Mouse (Mus musculus): ENCODE data around the gene Slk. TPM values are rescaled to one million over a fixed set of nuclear protein-coding genes. Genes with fewer than 3 reads are reported as not detected.
A peak's percentile ranks its signal among the peaks of the same experiment; 100 is the strongest.

Slk gene
- polyA plus RNA-seq, 1 experiment from 2014 or later, result 8.8 TPM

DNA sequence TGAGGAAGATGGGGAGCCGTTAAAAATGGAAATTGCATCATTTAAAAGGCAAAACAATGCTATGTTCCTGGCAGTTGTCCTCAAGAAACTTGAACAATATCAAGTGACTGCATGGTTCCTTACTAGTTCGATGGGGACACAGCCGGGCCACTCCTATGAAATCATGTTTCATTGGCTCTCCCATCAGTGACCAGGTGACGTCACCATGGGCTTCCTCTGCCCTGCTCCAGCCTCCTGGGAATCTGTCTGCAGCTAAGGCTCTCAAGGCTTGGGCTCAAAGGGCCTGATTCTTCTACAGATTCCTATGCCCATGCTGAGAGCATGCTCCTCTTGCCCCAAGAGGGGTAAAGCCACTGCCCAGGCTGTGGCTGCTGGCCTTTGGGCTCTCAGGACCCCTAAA lies 29.9 kb upstream of the Slk start:
- Histone ChIP-seq H3K9ac (ENCODE audit: low read depth, low read length) (no peak overlapping the region), H3K4me2 (replicated peaks; ENCODE audit: low read depth) (no peak overlapping the region), H3K4me3 (ENCODE audit: low read depth, low read length) (no peak overlapping the region), H3K4me1 (replicated peaks; ENCODE audit: control insufficient read depth, insufficient read depth, low read length) (no peaks in the 10 kb centered on the region), H3K27me3 (replicated peaks; ENCODE audit: control insufficient read depth, insufficient read depth, low read length) (no peaks in the 10 kb centered on the region), H3K27ac (ENCODE audit: low read depth, low read length) (no peak overlapping the region), H3K9me3 (ENCODE audit: control insufficient read depth) (no peaks in the 10 kb centered on the region), H3K36me3 (ENCODE audit: control insufficient read depth, insufficient read depth) (no peaks in the 10 kb centered on the region)
- no peak for ATAC-seq
- WGBS, result 83% methylated on average over 4 of the region's 4 CpGs
- no peak for TF ChIP-seq CTCF (IDR thresholded peaks at IDR 0.05; ENCODE audit: low read depth)

DNA sequence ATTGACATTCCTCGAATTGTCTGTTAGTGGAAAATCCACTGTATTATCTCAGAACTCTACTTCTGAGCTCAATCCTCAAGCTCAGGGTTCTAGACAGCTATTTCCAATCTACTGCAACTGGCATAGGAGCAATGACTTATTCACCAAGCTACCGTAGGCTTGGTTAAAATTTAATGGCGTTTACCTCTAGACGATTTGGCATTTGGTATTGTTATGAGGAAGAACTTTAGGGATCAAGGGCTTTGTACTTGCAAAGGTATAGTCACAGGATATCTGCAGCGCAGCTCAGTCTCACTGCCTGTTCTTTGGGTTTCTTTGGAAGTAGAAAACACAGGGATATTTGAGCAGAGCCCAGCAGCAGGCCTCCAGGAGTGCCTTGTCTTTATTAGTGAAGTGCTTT lies 20.3 kb upstream of the Slk start:
- no peak for ATAC-seq
- no peak for TF ChIP-seq CTCF (IDR thresholded peaks at IDR 0.05; ENCODE audit: low read depth)
- WGBS, result 56% methylated on average over 5 of the region's 5 CpGs

DNA sequence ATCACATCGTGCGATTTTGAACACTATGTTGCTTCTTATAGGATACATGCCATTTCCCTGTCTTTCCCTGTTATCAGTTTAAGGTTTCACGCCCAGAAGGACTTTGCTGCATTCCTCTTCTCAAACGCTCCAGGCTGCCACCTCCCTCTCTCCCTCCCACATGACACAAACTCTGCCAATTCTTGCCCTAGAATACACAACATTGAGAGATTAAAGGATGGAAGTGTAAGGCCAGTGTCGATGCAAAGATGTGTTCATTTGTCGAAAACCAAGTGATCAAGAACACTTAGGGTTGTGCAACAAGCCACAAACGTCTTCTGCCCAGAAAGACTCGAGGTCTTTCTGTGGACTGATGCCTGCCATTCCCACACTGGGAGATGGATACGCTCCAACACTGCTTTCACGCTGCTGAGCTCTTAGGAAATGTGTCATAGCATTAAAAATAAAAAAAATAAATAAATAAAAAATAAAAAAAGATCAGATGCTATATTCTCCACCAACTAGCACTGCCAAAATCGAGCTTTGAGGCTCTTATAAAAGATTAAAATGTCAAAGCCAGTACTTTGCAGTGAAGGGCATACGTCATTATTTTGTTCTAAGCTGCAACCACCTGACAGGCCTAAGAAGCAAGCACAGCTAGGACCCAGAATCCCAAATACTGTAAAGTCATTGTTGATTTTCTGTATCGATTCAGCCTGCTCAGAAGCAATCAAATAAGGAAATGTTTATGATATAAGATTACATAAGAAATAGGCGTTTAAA lies 19.5 kb upstream of the Slk start:
- Histone ChIP-seq H3K9me3 (ENCODE audit: control insufficient read depth) (no peaks in the 10 kb centered on the region), H3K36me3 (ENCODE audit: control insufficient read depth, insufficient read depth) (no peaks in the 10 kb centered on the region), H3K9ac (ENCODE audit: low read depth, low read length) (no peak overlapping the region), H3K4me1 (replicated peaks; ENCODE audit: control insufficient read depth, insufficient read depth, low read length) (0 out of 2 replicates have a peak, but pooled peaks cover 2% of the 10 kb centered on the region), H3K4me3 (ENCODE audit: low read depth, low read length) (no peak overlapping the region), H3K27me3 (replicated peaks; ENCODE audit: control insufficient read depth, insufficient read depth, low read length) (no peaks in the 10 kb centered on the region), H3K4me2 (replicated peaks; ENCODE audit: low read depth) (no peak overlapping the region), H3K27ac (ENCODE audit: low read depth, low read length) (no peak overlapping the region)
- WGBS, result 30% methylated on average over 14 of the region's 14 CpGs
- ATAC-seq, result no peak
- TF ChIP-seq CTCF (IDR thresholded peaks at IDR 0.05; ENCODE audit: low read depth), result no peak

More for the DNA sequence above, 20.3 kb upstream of the Slk start:
- Histone ChIP-seq H3K4me3 (ENCODE audit: low read depth, low read length) (no peak overlapping the region), H3K4me2 (replicated peaks; ENCODE audit: low read depth) (no peak overlapping the region), H3K27ac (ENCODE audit: low read depth, low read length) (no peak overlapping the region), H3K4me1 (replicated peaks; ENCODE audit: control insufficient read depth, insufficient read depth, low read length) (0 out of 2 replicates have a peak, but pooled peaks cover 2% of the 10 kb centered on the region), H3K9ac (ENCODE audit: low read depth, low read length) (no peak overlapping the region), H3K9me3 (ENCODE audit: control insufficient read depth) (no peaks in the 10 kb centered on the region), H3K27me3 (replicated peaks; ENCODE audit: control insufficient read depth, insufficient read depth, low read length) (no peaks in the 10 kb centered on the region), H3K36me3 (ENCODE audit: control insufficient read depth, insufficient read depth) (no peaks in the 10 kb centered on the region)

DNA sequence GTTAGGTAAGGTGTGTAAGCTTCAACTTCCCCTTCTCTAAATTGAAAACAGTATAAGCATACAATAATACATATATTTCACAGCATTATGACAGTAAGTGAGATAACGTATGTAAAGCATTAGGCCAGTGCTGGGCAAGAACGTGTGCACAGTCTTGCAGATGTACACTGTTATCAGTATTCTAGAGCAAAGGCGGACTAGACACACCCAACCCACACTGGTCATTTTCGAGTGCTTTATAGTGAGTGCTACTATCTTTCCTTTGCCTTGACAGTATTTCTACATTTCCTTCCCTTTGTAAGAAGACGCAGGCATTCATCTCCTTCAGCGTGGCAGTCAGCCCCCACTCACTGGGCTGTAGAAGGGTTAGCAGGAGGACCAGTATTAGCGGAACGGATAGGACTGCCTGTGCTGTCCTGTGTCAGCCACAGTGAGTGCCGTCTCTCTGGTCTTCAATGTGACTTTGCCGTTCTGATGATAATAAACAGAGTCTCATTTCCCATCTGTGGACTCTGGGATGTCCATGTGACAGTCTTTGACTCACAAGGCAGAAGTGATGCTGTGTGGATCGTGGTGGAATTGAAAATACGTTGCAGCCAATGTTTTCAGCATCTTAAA lies 18.8 kb upstream of the Slk start:
- no peaks in the 10 kb centered on the region for H3K27me3 ChIP-seq (replicated peaks; ENCODE audit: control insufficient read depth, insufficient read depth, low read length)
- TF ChIP-seq CTCF (IDR thresholded peaks at IDR 0.05; ENCODE audit: low read depth), result no peak
- peak overlapping the region; percentile 16; the same call in 1 of the 2 replicates for H3K27ac ChIP-seq (ENCODE audit: low read depth, low read length)
- ATAC-seq, result 0 out of 2 replicates have a peak, but pooled peaks have one; percentile 34
- WGBS, result 47% methylated on average over 12 of the region's 12 CpGs
- H3K4me1 ChIP-seq (replicated peaks; ENCODE audit: control insufficient read depth, insufficient read depth, low read length), result 0 out of 2 replicates have a peak, but pooled peaks cover 2% of the 10 kb centered on the region
- H3K4me2 ChIP-seq (replicated peaks; ENCODE audit: low read depth), result no peak overlapping the region
- H3K36me3 ChIP-seq (ENCODE audit: control insufficient read depth, insufficient read depth), result no peaks in the 10 kb centered on the region
- H3K4me3 ChIP-seq (ENCODE audit: low read depth, low read length), result no peak overlapping the region
- H3K9me3 ChIP-seq (ENCODE audit: control insufficient read depth), result no peaks in the 10 kb centered on the region
- no peak overlapping the region for H3K9ac ChIP-seq (ENCODE audit: low read depth, low read length)

DNA sequence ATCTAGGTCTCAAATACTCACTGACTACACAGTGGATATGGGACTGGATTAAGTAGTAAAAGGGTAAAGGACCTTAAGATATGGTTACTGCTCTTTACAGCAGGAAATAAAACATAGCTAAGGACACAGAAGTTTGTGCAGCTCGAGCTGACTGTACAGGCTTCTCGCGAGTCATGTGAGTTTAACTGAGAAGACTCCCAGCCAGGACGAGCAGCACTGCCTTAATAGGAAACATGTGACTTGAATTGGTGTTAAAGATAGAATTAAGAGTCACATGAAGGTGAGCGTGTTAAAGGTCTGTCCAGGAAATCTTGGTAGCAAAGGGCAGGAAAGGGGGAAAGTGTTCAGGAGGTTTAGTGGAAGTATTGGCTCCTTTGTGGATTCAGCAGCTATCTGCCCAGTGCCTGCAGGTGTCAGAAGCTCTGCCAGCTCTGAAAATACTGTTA lies 17.5 kb upstream of the Slk start:
- WGBS, result 18% methylated on average over 5 of the region's 5 CpGs
- peak; percentile 79 for ATAC-seq

DNA sequence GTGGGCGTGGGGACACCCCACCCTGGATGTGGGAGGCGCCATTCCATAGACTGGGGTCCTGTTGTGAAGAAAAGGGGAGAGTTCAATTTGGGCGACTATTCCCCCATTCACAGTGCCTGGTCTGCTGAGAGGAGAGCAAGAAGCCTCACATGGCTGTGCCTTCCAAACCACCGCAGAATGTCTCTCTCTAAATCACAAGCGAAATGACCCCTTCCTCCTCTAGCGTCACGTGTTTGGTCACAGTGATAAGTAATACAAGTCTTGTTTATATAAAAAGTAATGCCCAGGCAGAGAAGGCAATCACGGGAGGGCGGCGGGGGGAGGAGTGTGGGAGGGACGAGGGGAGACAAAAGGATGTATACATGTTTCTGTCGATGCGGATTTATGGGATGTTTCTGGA lies 15.8 kb upstream of the Slk start:
- no peak overlapping the region for H3K9ac ChIP-seq (ENCODE audit: low read depth, low read length)
- no peak overlapping the region for H3K4me3 ChIP-seq (ENCODE audit: low read depth, low read length)
- H3K27ac ChIP-seq (ENCODE audit: low read depth, low read length), result no peak overlapping the region
- WGBS, result 49% methylated on average over 13 of the region's 13 CpGs
- H3K4me1 ChIP-seq (replicated peaks; ENCODE audit: control insufficient read depth, insufficient read depth, low read length), result 0 out of 2 replicates have a peak, but pooled peaks cover 2% of the 10 kb centered on the region
- TF ChIP-seq CTCF (IDR thresholded peaks at IDR 0.05; ENCODE audit: low read depth), result no peak
- H3K27me3 ChIP-seq (replicated peaks; ENCODE audit: control insufficient read depth, insufficient read depth, low read length), result no peaks in the 10 kb centered on the region
- no peak overlapping the region for H3K4me2 ChIP-seq (replicated peaks; ENCODE audit: low read depth)
- no peaks in the 10 kb centered on the region for H3K9me3 ChIP-seq (ENCODE audit: control insufficient read depth)
- no peaks in the 10 kb centered on the region for H3K36me3 ChIP-seq (ENCODE audit: control insufficient read depth, insufficient read depth)
- no peak for ATAC-seq

More for the DNA sequence above, 17.5 kb upstream of the Slk start:
- no peaks in the 10 kb centered on the region for H3K9me3 ChIP-seq (ENCODE audit: control insufficient read depth)
- no peaks in the 10 kb centered on the region for H3K27me3 ChIP-seq (replicated peaks; ENCODE audit: control insufficient read depth, insufficient read depth, low read length)
- H3K27ac ChIP-seq (ENCODE audit: low read depth, low read length), result peak overlapping the region; percentile 36; the same call in 1 of the 2 replicates
- no peak overlapping the region for H3K4me3 ChIP-seq (ENCODE audit: low read depth, low read length)
- H3K4me1 ChIP-seq (replicated peaks; ENCODE audit: control insufficient read depth, insufficient read depth, low read length), result 0 out of 2 replicates have a peak, but pooled peaks cover 2% of the 10 kb centered on the region
- H3K9ac ChIP-seq (ENCODE audit: low read depth, low read length), result no peak overlapping the region
- H3K4me2 ChIP-seq (replicated peaks; ENCODE audit: low read depth), result no peak overlapping the region
- H3K36me3 ChIP-seq (ENCODE audit: control insufficient read depth, insufficient read depth), result no peaks in the 10 kb centered on the region
- TF ChIP-seq CTCF (IDR thresholded peaks at IDR 0.05; ENCODE audit: low read depth), result no peak

Measured in intestine, postnatal 0 days (tissue).